Mouse (Mus musculus): ENCODE measurements around the gene Serpina3j.

Gene Serpina3j

GRCm38 (mm10) chr12:104314253-104314652 lies at the start of gene Serpina3j:
Gene Serpina3j (plus strand): TSS chr12:104314553.
- 83% methylated on average over 1 of the region's 1 CpGs for WGBS

GRCm38 (mm10) chr12:104266374-104266773 lies 48.0 kb upstream of the Serpina3j start:
- WGBS, result 78% methylated on average over 3 of the region's 3 CpGs

- 52% methylated on average over 18 of the region's 18 CpGs for WGBS
These were observed 35.9 kb upstream of the Serpina3j start for GRCm38 (mm10) chr12:104278216-104279055.

- WGBS, result 27% methylated on average over 3 of the region's 3 CpGs
These were observed 35.3 kb upstream of the Serpina3j start for GRCm38 (mm10) chr12:104279056-104279435.

GRCm38 (mm10) chr12:104283380-104283779 lies 31.0 kb upstream of the Serpina3j start:
- WGBS, result 68% methylated on average over 11 of the region's 11 CpGs

GRCm38 (mm10) chr12:104289872-104290271 lies 24.5 kb upstream of the Serpina3j start:
- WGBS, result 49% methylated on average over 4 of the region's 4 CpGs

- 59% methylated on average over 2 of the region's 2 CpGs for WGBS
These were observed 20.4 kb upstream of the Serpina3j start for GRCm38 (mm10) chr12:104293963-104294362.

GRCm38 (mm10) chr12:104298049-104298448 lies 16.3 kb upstream of the Serpina3j start:
- WGBS, result 50% methylated on average over 2 of the region's 2 CpGs

GRCm38 (mm10) chr12:104305991-104306390 lies 8.4 kb upstream of the Serpina3j start:
- WGBS, result 82% methylated on average over 4 of the region's 4 CpGs

GRCm38 (mm10) chr12:104322454-104322853 lies 8.1 kb downstream of the Serpina3j start:
- WGBS, result 79% methylated on average over 1 of the region's 1 CpGs

- 50% methylated on average over 1 of the region's 1 CpGs for WGBS
These were observed 17.3 kb downstream of the Serpina3j start for GRCm38 (mm10) chr12:104331701-104332100.

- WGBS, result 89% methylated on average over 3 of the region's 3 CpGs
These were observed 23.9 kb downstream of the Serpina3j start, which contains the start of the genes Serpina3k and Serpina3m for GRCm38 (mm10) chr12:104338226-104338625. Gene Serpina3k (plus strand): TSS chr12:104338486. Gene Serpina3m (plus strand): TSS chr12:104338486.

GRCm38 (mm10) chr12:104338705-104339104 lies 24.4 kb downstream of the Serpina3j start:
- 95% methylated on average over 3 of the region's 3 CpGs for WGBS

GRCm38 (mm10) chr12:104345181-104345580 lies 30.8 kb downstream of the Serpina3j start:
- WGBS, result 91% methylated on average over 2 of the region's 2 CpGs

- WGBS, result 89% methylated on average over 2 of the region's 2 CpGs
These were observed 32.7 kb downstream of the Serpina3j start for GRCm38 (mm10) chr12:104347091-104347490.

- WGBS, result 41% methylated on average over 3 of the region's 3 CpGs
These were observed 37.5 kb downstream of the Serpina3j start for GRCm38 (mm10) chr12:104351812-104352211.

- 87% methylated on average over 3 of the region's 3 CpGs for WGBS
These were observed 41.7 kb downstream of the Serpina3j start for GRCm38 (mm10) chr12:104356006-104356405.

- 85% methylated on average over 3 of the region's 3 CpGs for WGBS
These were observed 55.6 kb downstream of the Serpina3j start for GRCm38 (mm10) chr12:104369986-104370385.
